Mouse (Mus musculus) neural tube, embryonic 15.5 days (tissue): Measurements from ENCODE around the gene Ate1. TPM values are rescaled to one million over a fixed set of nuclear protein-coding genes. Genes with fewer than 3 reads are reported as not detected.
"Not testable (repeated sequence)": the region's sequence is repeated elsewhere in the genome, so short reads cannot be mapped to it uniquely, and the experiment has no call there.

Source experiments
- ATAC-seq: fragments of 200-750 bp; cut with Nextera tagmentation; 2 replicates; pipeline ENCODE4 v1.8.0; 2017; ENCODE audit warnings: mild to moderate bottlenecking, moderate TSS enrichment, moderate library complexity; ENCODE audit not compliant: low FRiP score
- H3K27ac ChIP-seq: fragments of 300-500 bp; sonication (generic); replicated peaks from 2 replicates; pipeline ENCODE4 v1.5.1; 2015; ENCODE audit warnings: mild to moderate bottlenecking, inconsistent platforms
- H3K27me3 ChIP-seq: fragments of 300-500 bp; sonication (generic); replicated peaks from 2 replicates; pipeline ENCODE4 v1.6.1; 2015; ENCODE audit warnings: inconsistent platforms
- H3K36me3 ChIP-seq: fragments of 300-500 bp; sonication (generic); 2 replicates; pipeline ENCODE4 v1.6.1; 2015; ENCODE audit warnings: inconsistent platforms
- H3K4me1 ChIP-seq: fragments of 300-500 bp; sonication (generic); 2 replicates; pipeline ENCODE4 v1.6.1; 2015; ENCODE audit warnings: inconsistent platforms
- H3K4me2 ChIP-seq: fragments of 300-500 bp; sonication (generic); 2 replicates; pipeline ENCODE4 v1.6.1; 2015; ENCODE audit warnings: inconsistent platforms, mild to moderate bottlenecking, moderate library complexity
- H3K4me3 ChIP-seq: fragments of 300-500 bp; sonication (generic); replicated peaks from 2 replicates; pipeline ENCODE4 v1.5.1; 2015; ENCODE audit warnings: mild to moderate bottlenecking, inconsistent platforms
- H3K9ac ChIP-seq: fragments of 300-500 bp; sonication (generic); replicated peaks from 2 replicates; pipeline ENCODE4 v1.6.1; 2015; ENCODE audit warnings: mild to moderate bottlenecking, inconsistent platforms
- H3K9me3 ChIP-seq: fragments of 300-500 bp; sonication (generic); replicated peaks from 2 replicates; pipeline ENCODE4 v1.6.1; 2016; ENCODE audit warnings: inconsistent platforms
- WGBS: fragments of 180-500 bp; shearing (Covaris S2); methylation state at CpG from one replicate; pipeline ENCODE4 v1.1.7; 2015; ENCODE audit warnings: mixed read lengths; 5-methylcytosine and 5-hydroxymethylcytosine counted together
- polyA plus RNA-seq: library from polyadenylated mRNA; unstranded; fragments of >200 nt; fragmentation: Nextera tagmentation; extraction: Ambion mirVana; gene quantifications from 2 replicates; pipeline ENCODE4 v1.2.1, GENCODE M21; 2015

Gene Ate1
- polyA plus RNA-seq, 1 experiment from 2014 or later: 111 TPM

GRCm38 (mm10) chr7:130546421-130546790 is 26.2 kb upstream of the Ate1 start:
- 5% methylated on average over 7 of the region's 7 CpGs for WGBS
- no peaks in the 10 kb centered on the region for H3K9me3 ChIP-seq
- H3K27ac ChIP-seq: peak overlapping the region; percentile 97
- H3K27me3 ChIP-seq: no peaks in the 10 kb centered on the region
- H3K9ac ChIP-seq: peak overlapping the region; percentile 87
- peak overlapping the region; percentile 77 for H3K4me3 ChIP-seq
- no peak for ATAC-seq
- H3K36me3 ChIP-seq: peaks cover 18% of the 10 kb centered on the region
- peaks cover 20% of the 10 kb centered on the region for H3K4me1 ChIP-seq
- H3K4me2 ChIP-seq: peak overlapping the region; percentile 67

GRCm38 (mm10) chr7:130545893-130546292 is 25.7 kb upstream of the Ate1 start:
- H3K9ac ChIP-seq: peak overlapping the region; percentile 87
- H3K36me3 ChIP-seq: peaks cover 21% of the 10 kb centered on the region
- no peak for ATAC-seq
- peak overlapping the region; percentile 67 for H3K4me2 ChIP-seq
- 57% methylated on average over 3 of the region's 3 CpGs for WGBS
- H3K4me3 ChIP-seq: peak overlapping the region; percentile 77
- no peaks in the 10 kb centered on the region for H3K9me3 ChIP-seq
- peak overlapping the region; percentile 97 for H3K27ac ChIP-seq
- H3K4me1 ChIP-seq: peaks cover 20% of the 10 kb centered on the region
- H3K27me3 ChIP-seq: no peaks in the 10 kb centered on the region

GRCm38 (mm10) chr7:130545401-130545800 is 25.2 kb upstream of the Ate1 start:
- Histone ChIP-seq H3K27me3 (no peaks in the 10 kb centered on the region), H3K4me3 (no peak overlapping the region), H3K36me3 (peaks cover 23% of the 10 kb centered on the region), H3K27ac (no peak overlapping the region), H3K4me2 (peak overlapping the region; percentile 67; the same call in 1 of the 2 replicates), H3K4me1 (peaks cover 20% of the 10 kb centered on the region), H3K9ac (no peak overlapping the region), H3K9me3 (no peaks in the 10 kb centered on the region)
- no peak for ATAC-seq
- 92% methylated on average over 5 of the region's 5 CpGs for WGBS

GRCm38 (mm10) chr7:130543181-130543580 is 23.0 kb upstream of the Ate1 start:
- Histone ChIP-seq H3K36me3 (peaks cover 38% of the 10 kb centered on the region), H3K27me3 (no peaks in the 10 kb centered on the region), H3K4me2 (no peak overlapping the region), H3K4me1 (peaks cover 20% of the 10 kb centered on the region), H3K27ac (no peak overlapping the region), H3K9me3 (no peaks in the 10 kb centered on the region), H3K4me3 (no peak overlapping the region), H3K9ac (no peak overlapping the region)
- no peak for ATAC-seq
- WGBS: 96% methylated on average over 4 of the region's 4 CpGs

GRCm38 (mm10) chr7:130540176-130540575 is 20.0 kb upstream of the Ate1 start:
- no peak for ATAC-seq
- H3K27me3 ChIP-seq: no peaks in the 10 kb centered on the region
- no peak overlapping the region for H3K4me2 ChIP-seq
- H3K4me1 ChIP-seq: peaks cover 7% of the 10 kb centered on the region
- 91% methylated on average over 7 of the region's 7 CpGs for WGBS
- no peak overlapping the region for H3K4me3 ChIP-seq
- no peak overlapping the region for H3K27ac ChIP-seq
- no peak overlapping the region for H3K9ac ChIP-seq
- no peaks in the 10 kb centered on the region for H3K9me3 ChIP-seq
- H3K36me3 ChIP-seq: peaks cover 61% of the 10 kb centered on the region

GRCm38 (mm10) chr7:130537068-130537467 is 16.9 kb upstream of the Ate1 start:
- H3K4me2 ChIP-seq: no peak overlapping the region
- 0 out of 2 replicates have a peak, but pooled peaks cover 4% of the 10 kb centered on the region for H3K4me1 ChIP-seq
- no peak overlapping the region for H3K9ac ChIP-seq
- 87% methylated on average over 4 of the region's 4 CpGs for WGBS
- H3K36me3 ChIP-seq: peaks cover 51% of the 10 kb centered on the region
- no peaks in the 10 kb centered on the region for H3K27me3 ChIP-seq
- no peak for ATAC-seq
- H3K9me3 ChIP-seq: no peaks in the 10 kb centered on the region
- H3K27ac ChIP-seq: no peak overlapping the region
- H3K4me3 ChIP-seq: no peak overlapping the region

- H3K4me2 ChIP-seq: no peak overlapping the region
- H3K4me3 ChIP-seq: no peak overlapping the region
- H3K27me3 ChIP-seq: no peaks in the 10 kb centered on the region
- H3K4me1 ChIP-seq: 0 out of 2 replicates have a peak, but pooled peaks cover 4% of the 10 kb centered on the region
- no peak for ATAC-seq
- H3K27ac ChIP-seq: no peak overlapping the region
- 90% methylated on average over 4 of the region's 4 CpGs for WGBS
- peaks cover 44% of the 10 kb centered on the region for H3K36me3 ChIP-seq
- no peak overlapping the region for H3K9ac ChIP-seq
- H3K9me3 ChIP-seq: no peaks in the 10 kb centered on the region
Measured at GRCm38 (mm10) chr7:130535174-130535573, 15.0 kb upstream of the Ate1 start.

- Histone ChIP-seq H3K4me3 (no peak overlapping the region), H3K36me3 (peaks cover 35% of the 10 kb centered on the region), H3K27ac (no peak overlapping the region; the same call in 1 of the 2 replicates), H3K4me2 (no peak overlapping the region), H3K9me3 (no peaks in the 10 kb centered on the region), H3K9ac (no peak overlapping the region), H3K4me1 (0 out of 2 replicates have a peak, but pooled peaks cover 4% of the 10 kb centered on the region), H3K27me3 (no peaks in the 10 kb centered on the region)
- ATAC-seq: peak; percentile 68; the same call in 1 of the 2 replicates
- 46% methylated on average over 24 of the region's 25 CpGs for WGBS
Measured at GRCm38 (mm10) chr7:130533316-130534260, 13.4 kb upstream of the Ate1 start.

GRCm38 (mm10) chr7:130531138-130531537 is 11.0 kb upstream of the Ate1 start:
- not testable (repeated sequence) for ATAC-seq, H3K4me3 ChIP-seq, H3K9ac ChIP-seq, H3K27me3 ChIP-seq, H3K4me1 ChIP-seq, H3K4me2 ChIP-seq, H3K9me3 ChIP-seq, H3K27ac ChIP-seq
- peaks cover 16% of the 10 kb centered on the region for H3K36me3 ChIP-seq
- WGBS: 95% methylated on average over 15 of the region's 15 CpGs

GRCm38 (mm10) chr7:130527306-130527705 is 7.1 kb upstream of the Ate1 start:
- Histone ChIP-seq H3K4me3 (no peak overlapping the region), H3K9me3 (no peaks in the 10 kb centered on the region), H3K36me3 (peaks cover 5% of the 10 kb centered on the region; the same call in 1 of the 2 replicates), H3K27ac (no peak overlapping the region), H3K4me2 (no peak overlapping the region), H3K9ac (no peak overlapping the region), H3K27me3 (no peaks in the 10 kb centered on the region), H3K4me1 (no peaks in the 10 kb centered on the region)
- WGBS: 88% methylated on average over 9 of the region's 9 CpGs
- no peak for ATAC-seq

- peaks cover 8% of the 10 kb centered on the region for H3K4me1 ChIP-seq
- H3K4me2 ChIP-seq: no peak overlapping the region
- no peak overlapping the region for H3K4me3 ChIP-seq
- no peaks in the 10 kb centered on the region for H3K27me3 ChIP-seq
- H3K27ac ChIP-seq: no peak overlapping the region
- ATAC-seq: no peak
- WGBS: 92% methylated on average over 8 of the region's 8 CpGs
- H3K9ac ChIP-seq: no peak overlapping the region
- no peaks in the 10 kb centered on the region for H3K36me3 ChIP-seq
- no peaks in the 10 kb centered on the region for H3K9me3 ChIP-seq
Measured at GRCm38 (mm10) chr7:130523451-130523850, 3.3 kb upstream of the Ate1 start.

GRCm38 (mm10) chr7:130520812-130521422 is 748 bp upstream of the Ate1 start:
- WGBS: 94% methylated on average over 14 of the region's 14 CpGs
- H3K27ac ChIP-seq: no peak overlapping the region

More at GRCm38 (mm10) chr7:130520812-130521422, 748 bp upstream of the Ate1 start:
- no peak overlapping the region for H3K4me3 ChIP-seq
- no peak for ATAC-seq
- H3K36me3 ChIP-seq: no peaks in the 10 kb centered on the region
- no peaks in the 10 kb centered on the region for H3K9me3 ChIP-seq
- H3K4me1 ChIP-seq: peaks cover 30% of the 10 kb centered on the region
- H3K9ac ChIP-seq: no peak overlapping the region
- no peaks in the 10 kb centered on the region for H3K27me3 ChIP-seq
- H3K4me2 ChIP-seq: no peak overlapping the region
